Mouse (Mus musculus): ENCODE data around the gene Atp2a3. TPM values are rescaled to one million over a fixed set of nuclear protein-coding genes. Genes with fewer than 3 reads are reported as not detected.

Gene Atp2a3
- polyA plus RNA-seq, 1 experiment from 2014 or later: 1.7 TPM

GRCm38 (mm10) chr11:72990688-72991087 lies 29.7 kb downstream of the Atp2a3 start:
- Histone ChIP-seq H3K4me1 (ENCODE audit: control insufficient read depth, insufficient read depth, low read length) (no peaks in the 10 kb centered on the region), H3K27ac (ENCODE audit: low read length) (no peak overlapping the region), H3K36me3 (ENCODE audit: control insufficient read depth, insufficient read depth, low read length) (no peaks in the 10 kb centered on the region), H3K27me3 (ENCODE audit: control insufficient read depth, insufficient read depth, low read depth, low read length) (no peaks in the 10 kb centered on the region), H3K4me3 (ENCODE audit: low read depth, low read length) (no peak overlapping the region), H3K9ac (ENCODE audit: low read depth, low read length) (no peak overlapping the region), H3K4me2 (ENCODE audit: low read length) (no peak overlapping the region), H3K9me3 (replicated peaks; ENCODE audit: control insufficient read depth, low read length, poor library complexity, severe bottlenecking) (no peaks in the 10 kb centered on the region)
- ATAC-seq: no peak
- 81% methylated on average over 9 of the region's 9 CpGs for WGBS

DNA sequence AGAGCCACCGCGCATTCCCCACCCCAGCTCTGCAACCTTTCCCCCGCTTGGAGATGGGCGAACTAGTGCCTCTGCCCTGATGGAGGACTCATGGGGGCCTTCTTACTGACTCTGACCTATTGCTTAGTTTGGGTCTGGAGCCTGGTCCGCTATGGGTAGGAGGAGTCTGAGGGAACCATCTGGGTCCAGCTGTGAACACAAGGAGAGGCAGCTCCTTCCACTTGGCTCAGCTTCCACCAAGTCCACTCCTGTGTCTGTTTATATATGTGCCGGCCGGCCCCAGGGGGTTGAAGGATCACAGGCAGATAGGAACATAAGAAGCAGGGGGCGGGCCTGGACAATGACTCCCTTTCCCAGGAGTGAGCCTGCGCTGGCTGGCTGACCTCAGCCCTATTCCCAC lies 31.0 kb downstream of the Atp2a3 start:
- Histone ChIP-seq H3K27me3 (ENCODE audit: control insufficient read depth, insufficient read depth, low read depth, low read length) (no peaks in the 10 kb centered on the region), H3K36me3 (ENCODE audit: control insufficient read depth, insufficient read depth, low read length) (no peaks in the 10 kb centered on the region), H3K4me3 (ENCODE audit: low read depth, low read length) (no peak overlapping the region), H3K9ac (ENCODE audit: low read depth, low read length) (no peak overlapping the region), H3K27ac (ENCODE audit: low read length) (no peak overlapping the region), H3K9me3 (replicated peaks; ENCODE audit: control insufficient read depth, low read length, poor library complexity, severe bottlenecking) (no peaks in the 10 kb centered on the region), H3K4me1 (ENCODE audit: control insufficient read depth, insufficient read depth, low read length) (no peaks in the 10 kb centered on the region), H3K4me2 (ENCODE audit: low read length) (no peak overlapping the region)
- WGBS: 73% methylated on average over 9 of the region's 9 CpGs
- no peak for ATAC-seq

DNA sequence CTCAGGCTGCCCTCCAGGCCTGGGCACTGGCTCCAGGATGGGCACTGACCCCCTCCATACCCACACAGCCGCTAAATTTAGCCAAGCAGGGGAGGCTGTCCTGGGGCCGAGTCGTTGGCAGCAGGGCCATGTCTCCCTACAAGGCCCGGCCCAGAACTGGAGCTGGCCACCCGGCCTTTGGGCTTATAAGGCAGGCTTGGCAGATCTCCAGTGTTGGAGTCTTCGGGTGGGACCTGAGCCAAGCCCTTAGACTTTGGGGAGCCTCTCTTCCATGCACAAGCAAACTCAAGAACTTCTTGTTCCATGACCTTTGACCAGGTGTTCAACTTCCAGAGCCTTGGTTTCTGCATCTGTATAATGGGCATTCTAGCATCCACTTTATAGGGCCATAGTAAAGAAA lies 35.4 kb downstream of the Atp2a3 start:
- no peak overlapping the region for H3K27ac ChIP-seq (ENCODE audit: low read length)
- ATAC-seq: no peak
- H3K9ac ChIP-seq (ENCODE audit: low read depth, low read length): no peak overlapping the region
- no peak overlapping the region for H3K4me3 ChIP-seq (ENCODE audit: low read depth, low read length)
- no peaks in the 10 kb centered on the region for H3K9me3 ChIP-seq (replicated peaks; ENCODE audit: control insufficient read depth, low read length, poor library complexity, severe bottlenecking)
- no peaks in the 10 kb centered on the region for H3K27me3 ChIP-seq (ENCODE audit: control insufficient read depth, insufficient read depth, low read depth, low read length)
- H3K36me3 ChIP-seq (ENCODE audit: control insufficient read depth, insufficient read depth, low read length): no peaks in the 10 kb centered on the region
- no peak overlapping the region for H3K4me2 ChIP-seq (ENCODE audit: low read length)
- 96% methylated on average over 6 of the region's 6 CpGs for WGBS
- no peaks in the 10 kb centered on the region for H3K4me1 ChIP-seq (ENCODE audit: control insufficient read depth, insufficient read depth, low read length)

GRCm38 (mm10) chr11:72996781-72997180 lies 35.8 kb downstream of the Atp2a3 start:
- H3K36me3 ChIP-seq (ENCODE audit: control insufficient read depth, insufficient read depth, low read length): no peaks in the 10 kb centered on the region

GRCm38 (mm10) chr11:72997529-72998326 lies 36.8 kb downstream of the Atp2a3 start:
- 77% methylated on average over 13 of the region's 13 CpGs for WGBS

More at GRCm38 (mm10) chr11:72996781-72997180, 35.8 kb downstream of the Atp2a3 start:
- no peaks in the 10 kb centered on the region for H3K27me3 ChIP-seq (ENCODE audit: control insufficient read depth, insufficient read depth, low read depth, low read length)
- no peak overlapping the region for H3K4me3 ChIP-seq (ENCODE audit: low read depth, low read length)
- no peak for ATAC-seq
- no peak overlapping the region for H3K4me2 ChIP-seq (ENCODE audit: low read length)
- 85% methylated on average over 2 of the region's 2 CpGs for WGBS
- no peak overlapping the region for H3K27ac ChIP-seq (ENCODE audit: low read length)
- no peaks in the 10 kb centered on the region for H3K4me1 ChIP-seq (ENCODE audit: control insufficient read depth, insufficient read depth, low read length)
- H3K9ac ChIP-seq (ENCODE audit: low read depth, low read length): no peak overlapping the region
- no peaks in the 10 kb centered on the region for H3K9me3 ChIP-seq (replicated peaks; ENCODE audit: control insufficient read depth, low read length, poor library complexity, severe bottlenecking)

GRCm38 (mm10) chr11:72998771-72999170 lies 37.8 kb downstream of the Atp2a3 start, which contains the start of gene P2rx1:
Gene P2rx1, plus strand, starts transcription at chr11:72999103.
- no peak for ATAC-seq
- Histone ChIP-seq H3K9me3 (replicated peaks; ENCODE audit: control insufficient read depth, low read length, poor library complexity, severe bottlenecking) (no peaks in the 10 kb centered on the region), H3K9ac (ENCODE audit: low read depth, low read length) (no peak within 1 kb of the TSS), H3K4me1 (ENCODE audit: control insufficient read depth, insufficient read depth, low read length) (no peaks in the 10 kb centered on the region), H3K27ac (ENCODE audit: low read length) (no peak within 1 kb of the TSS), H3K27me3 (ENCODE audit: control insufficient read depth, insufficient read depth, low read depth, low read length) (no peaks in the 10 kb centered on the region), H3K4me3 (ENCODE audit: low read depth, low read length) (no peak within 1 kb of the TSS), H3K36me3 (ENCODE audit: control insufficient read depth, insufficient read depth, low read length) (no peaks in the 10 kb centered on the region), H3K4me2 (ENCODE audit: low read length) (no peak within 1 kb of the TSS)
- 51% methylated on average over 8 of the region's 8 CpGs for WGBS

More at GRCm38 (mm10) chr11:72997529-72998326, 36.8 kb downstream of the Atp2a3 start:
- Histone ChIP-seq H3K4me2 (ENCODE audit: low read length) (no peak overlapping the region), H3K36me3 (ENCODE audit: control insufficient read depth, insufficient read depth, low read length) (no peaks in the 10 kb centered on the region), H3K27me3 (ENCODE audit: control insufficient read depth, insufficient read depth, low read depth, low read length) (no peaks in the 10 kb centered on the region), H3K9ac (ENCODE audit: low read depth, low read length) (no peak overlapping the region), H3K9me3 (replicated peaks; ENCODE audit: control insufficient read depth, low read length, poor library complexity, severe bottlenecking) (no peaks in the 10 kb centered on the region), H3K4me3 (ENCODE audit: low read depth, low read length) (no peak overlapping the region), H3K27ac (ENCODE audit: low read length) (no peak overlapping the region), H3K4me1 (ENCODE audit: control insufficient read depth, insufficient read depth, low read length) (no peaks in the 10 kb centered on the region)
- ATAC-seq: no peak

DNA sequence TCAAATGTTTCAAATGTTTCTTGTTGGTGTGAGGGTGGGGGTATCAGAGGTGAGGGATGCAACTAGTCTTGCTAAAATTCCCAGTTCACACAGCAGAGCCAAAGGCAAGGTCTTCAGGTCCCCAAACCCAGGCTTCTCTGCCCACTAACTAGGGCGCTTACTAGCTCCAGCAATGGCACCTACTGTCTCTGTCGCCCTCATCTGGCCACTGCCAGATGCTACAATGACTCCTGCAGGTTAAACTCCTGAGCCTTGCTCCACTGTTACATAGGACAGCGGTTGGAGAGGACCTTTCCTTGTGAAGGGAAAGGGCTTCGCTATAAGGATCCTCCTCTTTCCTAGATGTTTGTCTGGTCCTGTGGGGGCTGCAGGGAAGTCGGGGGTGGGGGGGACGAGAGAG lies 40.1 kb downstream of the Atp2a3 start:
- WGBS: 17% methylated on average over 6 of the region's 6 CpGs
- H3K27me3 ChIP-seq (ENCODE audit: control insufficient read depth, insufficient read depth, low read depth, low read length): no peaks in the 10 kb centered on the region
- no peak overlapping the region for H3K27ac ChIP-seq (ENCODE audit: low read length)
- H3K4me3 ChIP-seq (ENCODE audit: low read depth, low read length): no peak overlapping the region
- no peaks in the 10 kb centered on the region for H3K9me3 ChIP-seq (replicated peaks; ENCODE audit: control insufficient read depth, low read length, poor library complexity, severe bottlenecking)
- ATAC-seq: no peak
- no peak overlapping the region for H3K9ac ChIP-seq (ENCODE audit: low read depth, low read length)
- H3K4me1 ChIP-seq (ENCODE audit: control insufficient read depth, insufficient read depth, low read length): no peaks in the 10 kb centered on the region
- no peak overlapping the region for H3K4me2 ChIP-seq (ENCODE audit: low read length)
- no peaks in the 10 kb centered on the region for H3K36me3 ChIP-seq (ENCODE audit: control insufficient read depth, insufficient read depth, low read length)

DNA sequence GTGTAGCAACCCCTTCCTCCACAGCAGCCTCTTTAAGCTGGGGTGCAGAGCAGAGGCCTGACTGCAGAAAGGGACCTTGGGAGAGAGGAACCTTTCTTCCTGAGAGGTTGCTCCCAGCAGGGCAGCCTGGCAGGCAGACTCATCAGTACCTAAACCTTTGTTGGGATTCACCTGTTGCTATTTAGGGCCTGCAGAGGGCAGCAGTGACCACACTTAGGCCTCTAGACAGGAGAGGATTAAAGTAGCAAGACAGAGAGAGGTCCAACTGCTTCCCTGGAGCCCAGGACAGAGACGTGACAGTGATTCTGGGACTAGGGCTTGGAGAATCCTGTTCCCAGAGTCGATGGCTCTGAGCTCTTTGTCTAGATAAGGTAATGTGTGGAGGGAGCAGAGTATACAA lies 45.4 kb downstream of the Atp2a3 start:
- peak; percentile 58; the same call in 1 of the 2 replicates for ATAC-seq
- Histone ChIP-seq H3K27ac (ENCODE audit: low read length) (no peak overlapping the region), H3K9me3 (replicated peaks; ENCODE audit: control insufficient read depth, low read length, poor library complexity, severe bottlenecking) (no peaks in the 10 kb centered on the region), H3K27me3 (ENCODE audit: control insufficient read depth, insufficient read depth, low read depth, low read length) (no peaks in the 10 kb centered on the region), H3K4me2 (ENCODE audit: low read length) (no peak overlapping the region), H3K9ac (ENCODE audit: low read depth, low read length) (no peak overlapping the region), H3K4me3 (ENCODE audit: low read depth, low read length) (no peak overlapping the region), H3K36me3 (ENCODE audit: control insufficient read depth, insufficient read depth, low read length) (no peaks in the 10 kb centered on the region), H3K4me1 (ENCODE audit: control insufficient read depth, insufficient read depth, low read length) (no peaks in the 10 kb centered on the region)
- WGBS: 5% methylated on average over 2 of the region's 2 CpGs

GRCm38 (mm10) chr11:73007113-73007512 lies 46.1 kb downstream of the Atp2a3 start:
- Histone ChIP-seq H3K27ac (ENCODE audit: low read length) (no peak overlapping the region), H3K9me3 (replicated peaks; ENCODE audit: control insufficient read depth, low read length, poor library complexity, severe bottlenecking) (no peaks in the 10 kb centered on the region), H3K4me1 (ENCODE audit: control insufficient read depth, insufficient read depth, low read length) (no peaks in the 10 kb centered on the region), H3K27me3 (ENCODE audit: control insufficient read depth, insufficient read depth, low read depth, low read length) (no peaks in the 10 kb centered on the region), H3K36me3 (ENCODE audit: control insufficient read depth, insufficient read depth, low read length) (no peaks in the 10 kb centered on the region), H3K4me2 (ENCODE audit: low read length) (no peak overlapping the region), H3K4me3 (ENCODE audit: low read depth, low read length) (no peak overlapping the region), H3K9ac (ENCODE audit: low read depth, low read length) (no peak overlapping the region)
- WGBS: 64% methylated on average over 3 of the region's 3 CpGs
- no peak for ATAC-seq
